Mouse (Mus musculus) lung, adult 18-20 months (tissue): ENCODE measurements around the gene Mapk3.

Experiments
- DNase-seq, 2 experiments: peaks; one replicate each; pipeline ENCODE4 v3.0.0; 2022; ENCODE audit warnings: mixed read lengths in 2 of 2

Gene Mapk3

GRCm38 (mm10) chr7:126785056-126785455 is 25.7 kb downstream of the Mapk3 start:
- DNase-seq = no peak

DNA sequence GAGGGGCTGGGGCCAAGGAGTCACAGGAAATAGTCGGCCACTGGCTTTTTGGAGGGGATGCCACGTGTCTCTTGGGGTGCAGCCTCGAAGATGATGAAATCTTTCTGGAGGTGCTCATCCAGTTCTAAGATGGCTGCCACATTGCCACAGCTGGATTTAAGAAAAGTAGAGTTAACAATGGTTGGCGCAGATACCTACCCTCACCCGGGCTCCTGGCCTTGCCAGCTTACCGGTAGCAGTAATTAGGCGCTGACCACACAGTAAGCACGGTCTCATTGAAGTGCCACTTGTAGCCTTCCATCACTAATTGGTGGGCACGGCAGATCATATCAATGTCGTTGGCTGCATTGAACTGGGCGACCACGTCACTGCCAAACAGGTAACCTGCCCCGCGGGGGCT is 26.7 kb downstream of the Mapk3 start:
- DNase-seq = no peak

- DNase-seq = no peak
These were observed 29.7 kb downstream of the Mapk3 start for GRCm38 (mm10) chr7:126789141-126789540.

- DNase-seq = peak; percentile 97 to 98
These were observed 32.7 kb downstream of the Mapk3 start, which contains the start of gene Ppp4c for GRCm38 (mm10) chr7:126791851-126792720. Gene Ppp4c, minus strand, starts transcription at chr7:126792496.

DNA sequence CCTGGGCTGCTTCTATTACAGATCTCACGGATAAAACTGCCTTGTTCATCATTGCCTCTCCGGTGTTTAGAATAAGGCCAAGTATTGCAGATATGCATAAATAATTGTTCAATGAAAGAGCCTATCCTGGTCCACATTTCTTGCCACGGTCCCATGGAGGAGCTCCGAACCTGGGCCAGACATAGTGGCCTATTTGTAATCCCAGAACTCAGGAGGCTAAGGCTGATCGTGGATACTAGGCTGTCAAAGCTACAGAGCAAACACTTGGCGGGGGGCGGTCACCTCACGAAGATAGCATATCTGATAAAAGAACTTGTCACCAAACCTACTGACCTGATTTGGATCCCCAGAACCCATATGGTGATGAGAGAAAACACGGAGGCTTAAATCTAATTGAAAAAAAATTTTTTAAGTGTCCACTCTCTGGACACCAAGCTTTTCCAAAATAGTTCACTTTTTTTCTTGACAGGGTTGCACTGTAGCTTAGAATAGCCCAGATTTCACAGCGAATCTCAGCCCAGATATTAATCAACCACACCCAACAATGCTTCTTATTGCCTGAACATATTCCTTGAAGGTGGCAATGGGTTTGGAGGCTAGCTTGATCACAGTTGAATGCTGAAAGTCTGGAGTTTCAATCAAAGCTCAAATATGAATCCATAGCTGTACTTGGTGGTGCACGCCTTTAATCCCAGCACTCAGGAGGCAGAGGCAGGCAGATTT is 33.5 kb downstream of the Mapk3 start:
- DNase-seq = no peak

DNA sequence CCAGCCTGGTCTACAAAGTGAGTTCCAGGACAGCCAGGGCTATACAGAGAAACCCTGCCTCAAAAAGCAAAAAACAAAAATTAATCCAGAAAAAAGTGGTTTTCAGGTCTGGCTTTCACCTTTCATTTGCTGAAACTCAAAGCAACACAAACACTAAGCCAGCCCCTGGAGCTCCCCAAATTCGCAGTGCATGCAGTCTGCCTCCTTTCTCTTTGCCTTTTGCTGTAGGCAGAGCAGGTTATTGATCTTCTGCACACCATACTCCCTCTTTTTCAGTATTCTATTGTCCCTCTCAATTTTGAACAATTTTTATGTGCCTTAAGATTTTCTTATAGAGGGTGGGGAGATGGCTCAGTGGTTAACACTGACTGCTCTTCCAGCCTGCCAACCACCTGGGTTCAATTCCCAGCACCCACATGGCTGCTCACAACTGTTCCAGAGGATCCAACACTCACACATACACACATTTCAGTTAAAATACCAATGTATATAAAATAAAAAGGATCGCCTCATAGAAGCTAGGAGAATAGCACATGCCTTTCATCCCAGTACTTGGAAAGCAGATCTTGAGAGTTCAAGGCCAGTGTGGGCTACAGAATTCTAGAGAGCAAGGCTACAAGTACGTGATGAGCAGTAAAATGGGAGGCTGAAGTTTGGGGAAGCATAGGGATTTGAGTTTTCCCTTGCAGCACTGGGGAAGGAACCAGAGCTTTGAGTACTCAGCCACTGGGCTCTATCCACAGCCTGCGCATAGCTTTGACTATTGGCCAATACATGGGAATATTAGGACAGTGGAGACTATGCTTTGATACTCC is 34.3 kb downstream of the Mapk3 start:
- no peak for DNase-seq

DNA sequence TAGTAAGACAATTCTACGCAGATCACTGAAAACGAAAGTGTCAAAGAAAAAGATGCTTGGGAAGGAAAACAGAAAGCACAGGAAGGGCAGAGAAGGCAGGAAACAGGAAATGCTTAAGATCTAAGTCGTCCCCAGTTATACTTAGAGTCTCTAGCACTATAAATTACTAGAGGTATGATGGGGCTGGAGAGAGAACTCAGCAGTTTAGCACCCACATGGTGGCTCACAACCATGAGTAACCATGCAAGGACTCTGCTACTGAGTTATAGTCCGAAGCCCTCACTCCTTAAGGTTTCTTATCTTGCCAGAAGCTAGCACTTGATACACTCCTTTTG is 34.8 kb downstream of the Mapk3 start:
- DNase-seq = no peak

- no peak for DNase-seq
These were observed 36.3 kb downstream of the Mapk3 start for GRCm38 (mm10) chr7:126795387-126796317.

- no peak for DNase-seq
These were observed 37.0 kb downstream of the Mapk3 start for GRCm38 (mm10) chr7:126796350-126796932.

- DNase-seq = peak; percentile 53 to 70
These were observed 38.2 kb downstream of the Mapk3 start, which contains the start of gene Fam57b for GRCm38 (mm10) chr7:126797411-126798126. Gene Fam57b, plus strand, starts transcription at chr7:126797668.

DNA sequence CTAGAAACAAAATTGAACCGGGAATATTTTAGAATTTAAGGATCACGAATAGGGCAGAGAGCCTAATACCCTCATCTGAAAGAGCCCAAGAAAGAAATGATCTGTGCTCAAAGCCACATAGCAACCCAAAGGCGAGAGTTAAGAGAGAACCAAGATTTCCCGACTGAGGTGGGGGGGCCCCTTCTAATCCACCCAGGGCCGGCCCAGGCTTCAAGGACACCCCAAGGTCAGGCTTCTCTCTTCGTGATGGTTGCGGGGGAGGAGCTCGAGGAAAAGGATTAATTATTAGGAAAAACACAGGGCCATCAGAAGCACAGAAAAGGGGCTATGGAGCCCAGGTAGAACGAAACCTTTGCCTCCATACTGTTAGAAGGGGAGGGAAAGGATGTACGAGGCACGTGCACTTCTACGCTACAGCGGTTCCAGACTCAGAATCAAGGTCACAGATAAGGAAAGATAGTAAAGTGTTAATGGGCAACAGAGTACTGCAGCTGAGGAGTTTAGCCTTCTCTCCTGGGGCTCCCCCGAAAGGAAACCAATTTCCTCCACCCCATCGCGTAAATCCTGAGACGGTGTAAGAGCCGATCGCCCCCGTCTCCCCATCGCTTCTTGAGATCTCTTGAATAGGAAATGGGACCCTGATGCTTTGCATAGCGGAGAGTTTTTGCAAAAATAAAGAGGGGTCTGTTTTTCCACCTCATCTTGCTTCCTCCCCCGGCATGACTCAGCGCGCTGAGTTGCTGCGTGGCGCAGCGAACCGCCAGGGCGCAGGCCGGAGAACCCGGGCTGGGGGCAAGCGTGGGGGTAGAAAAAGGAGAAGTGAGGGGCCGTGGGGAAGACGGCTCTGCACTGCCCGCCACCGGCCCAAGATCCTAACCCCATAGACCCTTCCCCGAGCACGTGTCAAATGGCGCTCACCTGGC is 39.0 kb downstream of the Mapk3 start:
- DNase-seq = peak in 1 of 2 experiments; percentile 43

GRCm38 (mm10) chr7:126799050-126799467 is 39.7 kb downstream of the Mapk3 start:
- DNase-seq = peak; percentile 99 to 100

DNA sequence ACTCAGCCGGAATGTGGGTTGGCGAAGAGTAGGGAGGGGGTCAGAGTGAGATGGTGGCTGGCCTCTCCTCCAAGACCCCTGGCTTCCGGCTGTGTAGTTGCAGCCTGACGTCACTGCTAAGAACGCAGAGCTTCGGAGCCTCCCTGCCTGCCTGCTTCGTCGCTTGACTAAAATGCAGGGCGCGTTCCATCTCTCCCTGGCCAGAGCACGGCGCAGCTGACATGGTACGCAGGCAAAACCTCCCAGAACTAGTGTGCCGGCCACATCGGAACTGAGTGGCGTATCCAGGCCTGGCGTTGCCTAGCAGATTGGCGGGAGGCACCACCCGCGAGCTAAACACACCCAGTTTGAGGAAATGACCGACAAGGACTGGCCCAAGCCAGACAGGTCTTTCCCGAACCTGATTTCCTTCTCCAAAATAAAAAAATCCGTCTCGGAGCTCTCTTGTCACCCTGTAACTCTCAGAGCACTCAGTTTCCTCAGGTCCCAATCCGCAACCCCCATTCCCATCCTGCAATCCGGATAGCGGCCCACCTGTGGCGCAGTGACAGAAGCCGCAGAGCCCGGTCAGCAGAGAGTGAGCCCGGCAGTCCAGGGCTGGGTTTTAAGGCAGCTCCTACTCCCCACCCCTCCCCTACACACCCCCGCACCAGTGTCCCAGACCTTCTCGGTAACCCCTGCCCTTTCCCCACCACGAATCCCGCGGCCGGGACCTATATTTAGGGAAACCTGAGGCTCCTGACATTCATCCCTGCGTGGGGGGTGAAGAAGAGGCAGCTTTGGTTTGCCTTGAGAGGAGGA is 40.3 kb downstream of the Mapk3 start:
- DNase-seq = no peak

DNA sequence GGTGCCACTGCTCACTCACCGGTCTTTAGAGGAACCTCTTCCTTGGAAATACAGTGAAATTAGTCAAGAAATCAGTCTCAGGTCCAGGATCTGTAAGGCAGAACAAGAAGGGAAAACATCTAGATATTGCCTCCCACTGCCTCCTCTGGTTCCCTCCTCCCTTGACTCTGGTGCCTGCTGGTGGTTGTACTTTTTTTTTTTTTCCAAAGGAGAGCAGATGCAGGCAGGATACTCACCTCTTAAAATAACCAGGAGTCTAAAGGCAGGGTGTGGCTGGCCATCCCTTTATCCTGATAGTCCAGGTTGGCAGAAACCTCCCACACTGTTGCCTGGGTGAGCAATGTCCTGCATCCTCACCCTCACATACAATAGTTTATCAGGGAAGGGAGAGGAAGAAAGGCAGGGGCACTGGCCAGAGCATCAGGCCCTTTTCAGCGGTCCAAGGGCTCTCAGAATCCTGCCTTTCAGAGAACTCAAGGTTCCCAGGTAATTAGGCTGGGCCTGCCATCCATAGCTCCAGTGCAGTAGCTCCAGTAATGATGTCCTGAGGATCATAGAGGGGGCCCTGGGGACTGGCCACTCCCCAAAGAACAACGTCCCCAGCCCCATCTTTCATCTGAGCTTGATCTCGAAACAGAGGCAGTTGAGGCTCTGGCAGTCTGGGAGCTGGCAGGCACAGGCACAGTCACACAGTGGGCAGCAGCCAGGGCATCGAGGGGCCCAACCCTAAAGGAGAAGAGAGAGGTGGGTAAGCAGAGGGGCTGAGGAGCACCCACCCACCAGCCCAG is 41.1 kb downstream of the Mapk3 start:
- DNase-seq = no peak

DNA sequence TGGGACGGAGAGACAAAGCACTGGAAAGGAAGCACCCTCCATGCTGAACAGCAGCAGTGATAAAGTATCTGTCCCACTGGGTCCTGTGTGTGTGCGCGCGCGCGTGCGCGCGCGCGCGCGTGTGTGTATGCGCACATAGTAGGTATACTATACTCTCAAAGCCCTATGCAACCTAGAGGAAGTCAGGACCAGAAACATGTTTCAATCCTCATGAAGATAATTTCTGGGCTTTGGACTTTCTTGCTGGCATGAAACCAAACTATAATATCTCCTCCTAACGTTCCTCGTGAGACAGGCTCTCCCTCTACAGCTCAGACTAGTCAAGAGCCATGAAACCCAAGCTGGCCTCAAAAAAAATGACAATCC is 41.6 kb downstream of the Mapk3 start:
- no peak for DNase-seq

- DNase-seq = no peak
These were observed 42.9 kb downstream of the Mapk3 start for GRCm38 (mm10) chr7:126802134-126802889.

DNA sequence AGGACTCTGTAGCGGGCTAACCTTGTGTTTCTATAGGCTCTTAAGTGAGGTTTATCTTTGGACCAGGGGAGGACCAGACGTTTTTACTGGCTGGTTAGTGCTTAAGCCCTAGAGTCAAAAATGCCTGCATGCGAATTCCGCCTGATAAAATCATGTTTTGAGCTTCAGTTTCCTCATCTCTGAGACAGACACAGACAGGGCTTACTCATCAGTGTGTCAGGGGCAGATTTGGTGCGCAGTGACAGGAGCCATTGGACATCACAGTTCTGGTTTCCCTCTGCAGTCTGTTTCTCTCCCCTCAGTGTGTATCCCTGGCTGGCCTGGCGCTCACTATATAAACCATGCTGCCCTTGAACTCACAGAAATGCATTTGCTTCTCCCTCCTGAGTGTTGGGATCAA is 43.8 kb downstream of the Mapk3 start:
- no peak for DNase-seq
